Mouse (Mus musculus): ENCODE results near the gene Dedd2. TPM values are rescaled to one million over a fixed set of nuclear protein-coding genes. Genes with fewer than 3 reads are reported as not detected.

Gene Dedd2
- total RNA-seq, 2 experiments from 2014 or later = 16.7 to 17.7 TPM

DNA sequence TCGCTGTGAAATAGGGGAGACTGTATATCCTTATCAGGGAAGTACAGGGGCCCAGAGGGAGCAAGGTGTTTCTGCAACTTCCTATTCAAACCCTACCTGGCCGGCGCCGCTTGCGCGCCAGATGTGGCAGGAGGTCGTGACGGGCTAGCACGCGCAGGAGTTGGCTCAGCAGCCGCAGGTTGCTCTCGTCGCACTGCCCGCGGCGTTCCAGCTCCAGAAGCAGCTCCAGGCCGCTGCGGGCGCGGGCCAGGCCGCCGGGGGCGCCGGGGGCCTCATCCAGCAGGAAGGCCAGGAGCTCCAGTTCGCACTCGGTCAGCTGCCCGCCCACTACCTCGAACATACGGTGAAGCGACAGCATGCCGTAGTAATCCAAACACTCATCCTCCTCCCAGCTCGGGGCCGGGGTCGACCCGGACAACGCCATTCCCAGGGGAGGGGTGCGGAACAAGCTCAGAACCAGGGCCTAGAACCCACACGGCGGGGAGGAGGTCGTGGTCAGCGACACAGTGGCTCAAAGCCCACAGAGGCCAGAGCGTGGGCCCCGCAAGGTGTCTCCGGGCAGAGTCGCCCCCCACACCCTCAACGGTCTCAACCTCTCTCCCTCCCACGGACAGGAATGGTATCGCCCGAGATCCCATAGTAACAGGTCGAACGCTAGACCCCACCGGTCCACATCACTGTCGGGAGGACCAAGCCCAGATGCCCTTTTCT is 1.6 kb downstream of the Dedd2 start:
- peak; percentile 43 to 58 for DNase-seq

DNA sequence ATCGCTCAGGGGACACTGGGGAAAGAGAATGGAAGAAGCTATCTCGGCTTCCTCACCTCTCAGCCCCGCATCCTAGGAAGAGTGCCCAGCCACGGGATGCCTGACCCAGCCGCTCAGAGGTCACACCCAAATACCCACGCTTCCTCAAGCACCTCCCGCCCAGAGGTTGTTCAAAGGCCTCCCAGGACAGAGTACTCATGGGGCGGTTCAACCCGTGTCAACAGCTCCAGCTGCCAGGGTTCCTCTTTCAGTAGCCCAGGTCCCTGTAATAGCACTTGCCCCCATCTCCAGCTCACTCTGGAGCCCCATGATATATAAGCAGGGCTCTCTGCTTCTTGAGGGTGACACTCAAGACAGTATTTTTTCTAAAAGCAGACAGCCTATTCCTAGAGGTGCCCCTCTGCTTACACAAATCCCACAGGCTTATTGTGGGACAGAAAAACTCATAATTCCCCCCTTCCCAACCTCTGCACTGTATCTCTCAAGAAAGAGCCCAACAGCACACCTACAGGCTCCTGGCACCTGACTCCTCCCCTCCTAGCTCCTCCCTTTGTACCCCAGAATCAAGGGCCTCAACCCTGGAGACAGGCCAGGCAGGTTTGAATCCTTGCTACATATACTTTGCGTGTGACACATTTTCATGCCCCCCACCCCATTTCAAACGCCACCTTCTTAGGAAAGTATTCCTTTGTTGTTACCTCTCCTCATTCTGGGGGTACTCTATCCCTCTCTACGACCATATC is 2.6 kb downstream of the Dedd2 start:
- no peak for DNase-seq

DNA sequence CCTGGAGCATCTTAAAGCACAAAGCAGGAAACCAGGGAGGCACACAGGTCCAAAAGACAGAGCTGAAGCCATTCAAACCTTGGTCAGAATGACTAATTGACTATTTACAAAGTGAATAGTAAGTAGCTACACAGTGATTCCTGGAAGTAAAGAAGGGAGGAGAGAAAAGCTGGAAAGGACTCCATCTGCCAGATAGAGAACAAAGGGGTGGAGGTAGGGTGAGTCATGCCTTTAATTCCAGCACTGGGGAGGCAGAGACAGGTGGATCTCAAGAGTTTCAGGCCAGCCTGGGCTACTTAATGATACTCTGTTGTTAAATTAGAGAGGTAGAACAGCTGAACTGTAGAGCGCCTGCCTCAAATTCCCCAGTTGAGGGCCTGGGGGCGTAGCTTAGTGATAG is 6.2 kb downstream of the Dedd2 start:
- no peak for DNase-seq

DNA sequence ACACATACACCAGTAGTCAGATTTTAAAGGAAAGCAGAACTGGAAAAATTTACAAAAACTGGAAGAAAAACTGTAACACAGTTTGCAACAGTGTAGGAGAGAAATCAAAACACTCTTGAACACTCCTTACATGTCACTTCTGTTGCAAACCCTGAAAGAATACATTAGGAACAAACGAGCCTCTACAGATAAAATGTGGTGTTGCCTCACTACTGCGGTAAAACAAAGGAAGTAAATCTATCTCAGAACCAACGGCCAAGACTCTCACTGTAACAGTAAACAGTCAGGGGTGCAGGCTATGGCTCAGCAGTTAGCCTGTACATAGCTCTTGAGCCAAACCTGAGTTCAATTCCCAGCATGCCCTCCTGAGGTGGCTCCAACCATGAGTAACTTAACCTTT is 7.3 kb downstream of the Dedd2 start:
- no peak for DNase-seq

DNA sequence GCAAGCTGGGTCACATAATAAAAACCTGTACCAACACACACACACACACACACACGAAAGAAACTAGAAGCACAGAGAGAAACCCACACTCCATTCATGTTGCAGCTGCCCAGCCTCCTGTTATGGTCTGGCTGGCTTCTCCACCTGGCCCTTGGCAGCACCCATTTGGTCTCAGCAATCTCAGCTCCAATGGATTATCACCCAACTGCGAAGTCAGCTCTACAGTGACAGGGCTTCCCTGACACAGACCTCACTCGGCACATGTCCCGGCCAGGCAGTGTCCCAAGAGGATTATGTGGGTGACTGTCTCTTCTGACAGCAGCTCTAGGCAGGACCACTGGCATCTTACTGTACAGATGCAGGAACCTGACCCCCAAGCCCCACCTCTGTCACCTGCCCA is 9.9 kb downstream of the Dedd2 start:
- no peak for DNase-seq

DNA sequence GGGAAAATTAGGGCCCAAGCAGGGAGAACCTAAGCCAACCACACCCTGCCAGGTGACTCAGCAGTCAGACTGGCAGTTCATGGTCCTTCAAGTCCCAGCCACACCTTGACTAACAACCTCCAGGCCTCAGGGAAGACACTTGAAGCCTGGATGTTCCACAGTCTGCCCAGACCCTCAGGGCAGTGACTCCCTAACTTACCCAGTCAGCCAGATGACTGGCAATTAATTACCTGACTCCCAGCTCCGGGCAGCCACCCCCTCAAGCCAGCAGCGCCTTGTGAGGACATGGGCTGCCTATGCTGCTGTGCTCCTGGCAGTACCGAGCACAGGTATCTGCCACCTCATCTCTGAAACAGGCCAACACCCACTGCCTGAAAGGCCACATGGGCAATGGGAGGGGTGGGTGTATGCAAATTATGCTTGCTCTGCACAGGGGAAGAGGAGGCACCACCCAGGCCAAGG is 11.2 kb downstream of the Dedd2 start:
- DNase-seq = no peak

DNA sequence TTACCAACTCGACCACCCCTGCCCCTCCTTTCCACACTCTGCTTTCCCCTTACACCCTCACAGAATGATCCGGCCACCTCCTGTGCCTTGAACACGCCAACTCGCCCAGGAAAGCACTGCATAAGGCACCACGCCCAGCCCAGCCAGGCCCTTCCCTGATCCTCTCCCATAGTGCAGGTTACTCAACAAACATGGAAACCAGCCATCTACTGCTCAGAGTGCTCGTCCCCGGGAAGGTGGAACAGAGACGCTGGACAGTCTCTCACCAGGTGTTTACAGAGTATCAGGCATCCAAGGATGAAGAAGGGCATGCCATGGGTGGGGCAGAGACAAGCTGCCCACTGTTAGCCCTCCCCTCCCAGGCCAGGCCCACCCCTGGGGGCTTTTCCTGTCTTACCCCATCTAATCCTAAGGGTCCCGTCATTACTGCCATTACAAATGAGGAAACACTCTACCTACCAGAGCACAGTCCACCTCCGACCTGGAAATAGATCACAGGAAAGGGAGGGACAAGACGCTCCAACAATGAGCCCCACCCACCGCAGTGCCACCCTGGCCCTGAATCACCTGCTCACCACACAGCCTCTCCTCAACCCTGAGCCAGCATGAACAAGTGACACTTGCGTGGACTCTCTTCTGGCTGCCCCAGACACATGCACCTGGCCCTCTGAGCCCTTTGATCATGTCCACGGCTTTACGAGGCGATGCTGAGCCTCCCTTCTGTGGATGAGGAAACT is 14.2 kb downstream of the Dedd2 start:
- DNase-seq = peak in 1 of 2 experiments; percentile 39

DNA sequence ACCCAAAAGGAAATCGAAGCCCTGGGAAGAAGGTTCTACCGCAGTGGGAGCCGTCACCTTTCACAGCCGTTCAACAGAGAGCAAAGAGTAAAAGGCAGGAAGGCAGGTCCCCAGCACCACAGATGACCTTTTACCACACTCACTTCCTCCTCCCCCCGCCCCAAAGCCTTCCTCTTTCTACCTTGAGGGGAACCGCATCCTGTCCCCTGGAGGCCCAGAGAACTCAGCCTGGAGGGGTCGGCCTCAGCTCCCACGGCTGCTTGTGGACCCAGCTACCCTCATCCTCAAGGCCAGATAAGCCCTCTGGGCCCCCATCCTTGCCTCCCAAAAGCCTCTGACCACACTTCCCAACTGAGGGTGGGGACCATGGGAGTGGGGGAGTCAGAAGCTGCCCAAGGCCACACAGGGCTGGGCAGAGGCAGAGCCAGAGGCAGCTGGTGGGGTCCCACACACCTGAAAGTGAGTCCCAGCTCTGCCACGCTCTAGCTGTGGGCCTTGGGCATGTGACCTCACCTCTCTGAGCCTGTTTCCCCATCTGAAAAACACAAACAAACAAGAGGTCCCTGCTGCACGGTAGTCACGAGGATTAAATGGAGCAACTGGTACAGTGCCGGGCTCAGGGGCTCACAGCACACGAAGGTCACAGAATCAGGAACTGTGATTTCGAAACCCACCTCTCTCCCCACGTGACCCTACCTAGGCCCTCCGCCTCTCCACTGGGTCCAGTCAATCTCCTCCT is 14.9 kb downstream of the Dedd2 start:
- DNase-seq = no peak

DNA sequence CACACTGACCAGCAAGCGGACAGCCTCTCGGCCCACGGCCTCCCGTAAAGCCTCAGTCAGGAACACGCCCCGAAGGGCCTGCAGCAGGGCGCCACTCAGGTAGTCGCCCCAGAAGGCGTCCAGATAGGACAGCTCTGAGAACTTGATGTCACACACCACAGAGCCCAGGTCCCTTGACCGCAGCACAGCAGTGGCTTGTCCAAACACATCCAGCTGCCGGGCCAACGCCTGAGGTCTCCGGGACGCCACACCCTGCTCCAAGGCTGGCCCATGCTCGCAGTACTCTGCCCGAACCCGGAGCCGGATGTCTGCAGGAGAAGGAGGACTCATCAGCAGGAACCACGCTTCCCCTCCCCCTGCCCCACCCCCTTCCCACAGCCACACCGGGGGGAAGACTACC is 16.8 kb downstream of the Dedd2 start:
- no peak for DNase-seq

DNA sequence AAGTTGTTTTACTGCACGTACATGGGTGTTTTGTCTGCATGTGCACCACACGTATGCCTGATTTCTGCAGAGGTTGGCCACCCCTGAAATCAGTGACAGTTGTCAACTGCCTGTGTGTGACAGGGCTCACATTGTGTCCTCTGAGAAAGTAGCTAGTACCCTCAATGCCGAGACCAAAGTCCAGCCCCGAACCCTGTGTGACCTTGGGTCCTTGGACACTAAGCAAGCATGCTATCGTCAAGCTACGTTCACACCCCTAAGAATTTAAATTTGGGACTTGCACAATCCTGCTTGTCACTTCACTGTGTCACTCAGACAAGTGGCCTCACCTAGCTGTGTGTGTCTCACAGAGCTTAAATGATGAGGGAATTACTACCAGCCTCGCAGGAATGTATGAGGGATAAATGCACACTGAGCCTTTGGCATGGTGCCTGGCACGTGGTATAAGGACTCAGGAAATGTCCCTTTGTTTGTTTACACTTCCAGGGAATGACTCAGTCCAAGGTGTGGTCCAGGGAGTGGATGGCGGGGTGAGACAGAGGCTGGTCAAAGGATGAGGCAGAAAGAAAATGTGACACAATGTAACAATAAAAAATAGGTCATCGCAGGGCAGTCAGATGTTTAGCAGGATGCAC is 22.9 kb downstream of the Dedd2 start:
- DNase-seq = no peak

DNA sequence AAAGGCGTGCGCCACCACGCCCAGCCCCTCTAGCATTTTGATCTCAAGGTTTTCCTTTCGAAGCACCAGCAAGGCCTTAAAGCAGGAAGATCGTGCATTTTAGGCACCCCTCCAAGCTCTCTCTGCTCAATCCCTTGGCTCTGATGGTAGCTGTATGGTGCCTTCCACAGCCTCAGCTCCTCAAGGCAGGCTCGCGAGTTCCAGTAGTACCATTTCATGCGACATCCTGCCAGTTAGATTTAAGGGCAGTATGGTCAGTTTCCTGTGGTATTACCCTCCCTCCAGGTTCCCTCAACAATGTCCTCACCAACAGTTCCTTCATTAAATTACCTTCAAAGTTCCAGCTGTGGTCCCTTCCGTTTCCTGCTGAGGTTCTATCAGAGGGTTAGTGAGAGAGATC is 24.3 kb downstream of the Dedd2 start:
- DNase-seq = no peak

DNA sequence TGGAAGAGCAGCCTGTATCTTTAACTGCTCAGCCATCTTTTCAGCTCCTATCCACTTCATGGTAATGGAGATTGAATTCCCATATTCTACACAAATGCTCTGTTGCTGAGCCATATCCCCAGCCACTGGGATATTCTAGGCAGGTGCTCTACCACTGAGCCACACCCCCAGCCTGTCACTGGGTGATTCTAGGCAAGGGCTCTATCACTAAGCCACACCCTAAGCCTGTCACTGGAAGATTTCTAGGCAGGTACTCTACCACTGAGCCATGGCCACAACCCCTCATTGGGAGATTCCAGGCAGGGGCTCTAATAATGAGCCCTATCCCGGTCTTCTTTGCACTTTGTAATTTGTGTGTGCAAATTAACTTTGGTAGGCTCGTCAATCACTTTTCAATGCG is 25.3 kb downstream of the Dedd2 start:
- no peak for DNase-seq

DNA sequence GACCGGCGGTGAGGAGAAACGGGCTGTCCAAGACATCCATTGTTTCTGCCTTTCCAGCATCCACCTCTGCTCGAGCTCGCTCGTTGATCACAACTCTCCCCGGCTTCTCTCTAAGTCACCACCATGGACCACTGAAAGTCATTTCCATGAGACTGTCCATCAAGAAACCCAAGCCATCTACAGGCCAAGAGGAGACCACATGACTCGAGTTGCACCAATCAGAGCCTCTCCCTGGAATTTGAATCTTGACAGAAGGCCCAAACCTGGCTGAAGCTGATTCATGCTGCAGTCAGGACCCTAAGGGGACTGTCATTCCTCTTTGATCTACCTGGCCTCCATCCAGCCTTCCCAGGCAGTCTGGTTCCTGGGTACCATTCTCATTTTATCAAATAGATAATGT is 28.3 kb downstream of the Dedd2 start:
- DNase-seq = no peak

DNA sequence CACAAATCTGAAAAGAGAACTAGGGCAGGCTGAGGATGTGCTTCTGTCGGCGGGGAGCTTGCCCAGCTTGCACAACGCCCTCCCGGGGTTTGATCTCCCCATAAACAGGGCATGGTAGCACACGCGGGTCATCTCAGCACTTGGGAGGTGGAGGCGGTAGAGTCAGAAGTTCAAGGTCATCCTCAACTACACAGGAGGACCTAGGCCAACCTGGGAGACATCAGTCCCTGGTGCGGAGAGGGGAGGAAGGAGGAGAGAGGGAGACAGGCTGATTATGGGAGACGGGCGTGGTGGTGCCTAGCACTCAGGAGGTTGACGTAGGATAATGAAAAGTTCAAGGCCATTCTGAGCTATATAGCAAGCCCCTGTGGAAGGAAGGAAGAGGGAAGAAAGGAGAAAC is 29.6 kb downstream of the Dedd2 start:
- DNase-seq = no peak

DNA sequence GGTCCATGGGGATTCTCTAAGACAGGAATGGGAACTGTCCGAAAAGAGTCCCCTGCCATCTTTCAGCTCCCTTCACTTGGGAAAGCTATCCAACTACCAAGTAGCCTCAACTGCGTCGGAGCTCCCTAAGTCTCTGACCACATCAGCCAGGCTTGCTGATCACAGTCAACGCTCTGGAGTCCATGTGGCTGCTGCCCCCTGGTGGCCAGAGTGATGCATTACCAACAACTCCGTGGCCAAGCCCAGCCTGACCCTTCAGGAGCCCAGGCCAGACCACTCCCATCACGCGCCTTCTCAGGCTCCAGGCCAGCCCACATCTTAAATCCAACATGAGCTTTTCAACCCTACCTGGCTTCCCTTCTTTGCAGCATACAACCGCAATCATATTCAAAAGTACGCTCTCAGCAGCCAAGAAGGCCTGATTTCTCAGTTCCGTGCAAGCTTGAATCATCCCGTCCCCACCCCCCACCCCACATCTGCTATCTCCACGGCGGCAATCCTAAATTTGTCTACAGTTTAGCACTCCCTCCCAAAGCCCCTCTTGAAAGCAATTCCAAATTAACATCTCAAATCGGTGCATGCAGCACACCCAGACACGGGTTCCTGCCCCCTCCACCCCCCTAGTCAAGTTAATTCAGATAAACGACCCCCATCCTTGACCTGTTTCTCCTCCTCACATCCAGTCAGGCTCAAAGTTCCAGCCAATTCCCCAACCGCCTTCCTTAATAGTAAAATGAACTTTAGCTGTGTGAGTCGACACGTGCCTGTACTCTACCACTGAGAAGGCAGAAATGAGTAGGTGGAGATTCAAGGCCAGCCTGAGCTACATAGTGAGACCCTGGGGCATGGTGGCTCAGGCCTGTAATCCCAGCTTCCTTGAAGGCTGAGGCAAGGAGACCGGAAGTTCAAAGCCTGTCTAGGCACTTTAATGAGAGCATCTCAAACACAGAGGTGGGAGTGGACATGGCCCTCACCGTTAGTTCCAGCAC is 32.5 kb downstream of the Dedd2 start:
- DNase-seq = peak; percentile 86 to 91

DNA sequence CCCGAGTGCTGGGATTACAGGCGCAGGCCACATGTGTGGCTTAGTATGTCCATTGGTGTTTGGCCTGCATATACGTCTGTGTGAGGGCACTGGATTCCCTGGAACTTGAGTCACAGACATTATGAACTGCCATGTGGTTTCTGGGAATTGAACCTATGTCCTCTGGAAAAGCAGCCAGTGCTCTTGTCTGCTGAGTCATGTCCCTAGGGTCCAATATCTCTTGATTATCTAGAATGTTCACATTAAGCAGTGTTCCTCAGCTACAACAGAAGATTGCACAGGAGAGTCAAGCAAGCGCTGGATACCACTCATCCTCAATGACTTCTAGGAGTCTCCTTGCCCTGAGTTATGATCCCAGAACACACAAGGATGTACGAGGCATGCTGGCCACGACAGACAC is 36.3 kb downstream of the Dedd2 start:
- DNase-seq = no peak

DNA sequence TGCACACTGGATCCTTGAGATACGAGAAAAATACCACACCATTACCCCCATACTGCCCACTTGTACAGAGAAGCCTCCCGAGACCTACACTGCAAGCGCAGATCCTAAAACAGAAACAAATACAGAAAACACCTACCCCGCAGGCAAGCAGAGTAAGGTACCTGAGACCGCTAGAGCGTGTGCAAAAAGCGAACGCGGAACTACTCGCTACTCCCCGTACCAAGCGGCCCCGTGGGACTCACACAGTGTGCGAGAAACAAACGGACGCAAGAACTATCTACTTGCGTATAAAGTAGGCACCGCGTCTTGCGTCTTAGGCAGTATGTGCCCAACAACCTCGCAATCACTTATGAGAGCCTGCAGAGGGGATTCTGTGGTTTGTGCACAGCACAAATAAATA is 38.6 kb downstream of the Dedd2 start:
- no peak for DNase-seq

DNA sequence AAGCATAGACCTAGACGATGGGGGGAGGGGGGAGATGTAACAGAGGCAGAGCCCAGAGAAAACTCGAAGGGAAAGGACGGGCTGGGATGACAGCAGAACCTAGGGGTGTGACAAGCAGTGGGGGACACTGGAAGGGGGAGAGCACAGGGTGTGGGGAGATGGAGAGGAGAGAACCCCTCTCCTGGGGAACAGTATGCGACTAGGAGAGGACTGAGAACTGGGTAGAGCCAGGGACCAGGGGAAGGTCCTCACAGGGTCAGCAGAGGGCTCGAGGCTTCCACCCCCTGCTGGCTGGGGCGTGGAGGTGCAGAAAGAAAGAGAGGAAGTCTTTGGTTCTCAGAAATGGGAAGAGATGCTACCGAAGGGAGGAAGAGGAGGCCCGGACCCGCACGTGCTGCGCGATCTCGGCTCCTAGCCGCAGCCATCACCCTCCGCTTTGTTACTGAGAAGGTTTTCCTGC is 39.1 kb downstream of the Dedd2 start:
- DNase-seq = peak; percentile 37 to 63

DNA sequence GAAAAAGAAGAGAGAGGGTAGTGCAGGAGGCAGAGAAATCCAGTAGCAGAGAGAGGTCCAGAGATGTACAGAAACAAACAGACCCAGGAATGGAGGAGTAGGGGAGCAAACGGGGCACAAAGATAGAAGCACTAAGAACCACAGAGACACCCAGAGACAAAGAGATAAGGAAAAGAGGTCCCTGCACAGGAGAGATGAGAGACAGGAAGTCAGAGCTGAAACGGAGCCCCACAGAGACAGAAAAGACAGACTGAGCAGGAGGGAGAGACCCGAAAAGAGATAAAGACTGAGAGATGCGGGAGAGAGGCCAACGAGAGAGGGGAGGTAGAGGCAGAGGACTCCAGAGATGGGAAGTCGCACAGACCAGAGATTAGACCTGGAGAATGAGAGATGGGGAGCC is 39.9 kb downstream of the Dedd2 start:
- DNase-seq = no peak

DNA sequence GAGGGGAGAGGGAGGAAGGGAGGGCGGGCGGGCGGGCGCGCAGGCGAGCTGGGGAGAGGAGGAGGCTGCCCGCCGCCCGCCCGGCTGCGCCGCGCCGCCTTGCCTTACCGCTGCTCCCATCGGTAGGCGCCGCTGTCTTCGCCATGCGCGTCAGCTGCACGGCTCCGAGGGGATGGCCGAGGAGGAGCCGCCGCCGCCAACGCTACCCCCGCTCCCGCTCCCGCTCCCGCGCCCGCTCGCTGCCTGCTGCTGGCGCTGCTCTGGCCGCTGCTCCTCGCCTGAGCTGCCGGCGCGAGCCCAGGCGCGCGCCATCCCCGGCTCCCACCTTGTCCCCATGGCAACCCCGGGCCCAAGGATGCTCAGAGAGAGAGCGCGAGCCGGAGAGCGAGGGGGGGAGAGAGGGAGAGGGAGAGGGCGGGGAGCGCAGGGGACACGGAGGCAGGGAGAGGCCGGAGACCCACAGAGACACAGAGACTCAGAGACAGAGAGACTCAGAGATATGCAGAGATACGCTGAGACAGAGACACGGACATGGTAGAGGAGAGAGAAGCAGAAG is 40.7 kb downstream of the Dedd2 start, which contains the start of gene Pou2f2:
TSS of gene Pou2f2 (minus strand) at position 121 of the 556 bp plus-strand sequence.
- DNase-seq = peak; percentile 77 to 80

Data from adrenal gland, postnatal 36 days (tissue).